Mouse (Mus musculus): ENCODE results near the gene Vegfc. TPM values are rescaled to one million over a fixed set of nuclear protein-coding genes. Genes with fewer than 3 reads are reported as not detected.

Vegfc gene
- polyA plus RNA-seq, 1 experiment from 2014 or later = 5.5 TPM

GRCm38 (mm10) chr8:54089204-54089603, 11.8 kb downstream of the Vegfc start:
- WGBS = 84% methylated on average over 4 of the region's 4 CpGs
- no peak overlapping the region for H3K4me3 ChIP-seq
- H3K27me3 ChIP-seq (ENCODE audit: poor library complexity, severe bottlenecking) = no peaks in the 10 kb centered on the region
- no peaks in the 10 kb centered on the region for H3K4me1 ChIP-seq
- H3K36me3 ChIP-seq (replicated peaks) = no peaks in the 10 kb centered on the region
- no peak for DNase-seq (ENCODE audit: extremely low spot score, low spot score)
- H3K9me3 ChIP-seq = no peaks in the 10 kb centered on the region
- no peak overlapping the region for H3K27ac ChIP-seq

GRCm38 (mm10) chr8:54089901-54090300, 12.5 kb downstream of the Vegfc start:
- H3K27me3 ChIP-seq (ENCODE audit: poor library complexity, severe bottlenecking) = no peaks in the 10 kb centered on the region
- 97% methylated on average over 2 of the region's 2 CpGs for WGBS
- no peak for DNase-seq (ENCODE audit: extremely low spot score, low spot score)
- H3K9me3 ChIP-seq = no peaks in the 10 kb centered on the region
- H3K4me1 ChIP-seq = no peaks in the 10 kb centered on the region
- no peaks in the 10 kb centered on the region for H3K36me3 ChIP-seq (replicated peaks)
- no peak overlapping the region for H3K4me3 ChIP-seq
- no peak overlapping the region for H3K27ac ChIP-seq

GRCm38 (mm10) chr8:54100058-54100457, 22.7 kb downstream of the Vegfc start:
- Histone ChIP-seq H3K27ac (no peak overlapping the region), H3K4me1 (no peaks in the 10 kb centered on the region), H3K4me3 (no peak overlapping the region), H3K36me3 (replicated peaks) (no peaks in the 10 kb centered on the region), H3K9me3 (no peaks in the 10 kb centered on the region), H3K27me3 (ENCODE audit: poor library complexity, severe bottlenecking) (no peaks in the 10 kb centered on the region)
- WGBS = 69% methylated on average over 6 of the region's 6 CpGs
- DNase-seq (ENCODE audit: extremely low spot score, low spot score) = no peak

GRCm38 (mm10) chr8:54114581-54114980, 37.2 kb downstream of the Vegfc start:
- DNase-seq (ENCODE audit: extremely low spot score, low spot score) = no peak
- 65% methylated on average over 3 of the region's 3 CpGs for WGBS

GRCm38 (mm10) chr8:54120115-54120514, 42.7 kb downstream of the Vegfc start:
- H3K27me3 ChIP-seq (ENCODE audit: poor library complexity, severe bottlenecking) = no peaks in the 10 kb centered on the region
- 94% methylated on average over 7 of the region's 7 CpGs for WGBS
- no peaks in the 10 kb centered on the region for H3K36me3 ChIP-seq (replicated peaks)
- H3K27ac ChIP-seq = no peak overlapping the region
- H3K9me3 ChIP-seq = no peaks in the 10 kb centered on the region
- no peak overlapping the region for H3K4me3 ChIP-seq
- no peak for DNase-seq (ENCODE audit: extremely low spot score, low spot score)
- no peaks in the 10 kb centered on the region for H3K4me1 ChIP-seq

More at GRCm38 (mm10) chr8:54114581-54114980, 37.2 kb downstream of the Vegfc start:
- Histone ChIP-seq H3K9me3 (no peaks in the 10 kb centered on the region), H3K27me3 (ENCODE audit: poor library complexity, severe bottlenecking) (no peaks in the 10 kb centered on the region), H3K27ac (no peak overlapping the region), H3K4me3 (no peak overlapping the region), H3K4me1 (no peaks in the 10 kb centered on the region), H3K36me3 (replicated peaks) (no peaks in the 10 kb centered on the region)

GRCm38 (mm10) chr8:54121942-54122341, 44.5 kb downstream of the Vegfc start:
- Histone ChIP-seq H3K36me3 (replicated peaks) (no peaks in the 10 kb centered on the region), H3K4me1 (no peaks in the 10 kb centered on the region), H3K9me3 (no peaks in the 10 kb centered on the region), H3K27ac (no peak overlapping the region), H3K27me3 (ENCODE audit: poor library complexity, severe bottlenecking) (no peaks in the 10 kb centered on the region), H3K4me3 (no peak overlapping the region)
- no peak for DNase-seq (ENCODE audit: extremely low spot score, low spot score)
- 87% methylated on average over 3 of the region's 3 CpGs for WGBS

GRCm38 (mm10) chr8:54122345-54122744, 44.9 kb downstream of the Vegfc start:
- no peak overlapping the region for H3K4me3 ChIP-seq
- 81% methylated on average over 1 of the region's 1 CpGs for WGBS
- no peaks in the 10 kb centered on the region for H3K36me3 ChIP-seq (replicated peaks)
- H3K9me3 ChIP-seq = no peaks in the 10 kb centered on the region
- no peak for DNase-seq (ENCODE audit: extremely low spot score, low spot score)
- no peaks in the 10 kb centered on the region for H3K27me3 ChIP-seq (ENCODE audit: poor library complexity, severe bottlenecking)
- H3K27ac ChIP-seq = no peak overlapping the region
- no peaks in the 10 kb centered on the region for H3K4me1 ChIP-seq

GRCm38 (mm10) chr8:54130558-54130957, 53.2 kb downstream of the Vegfc start:
- H3K27ac ChIP-seq = no peak overlapping the region
- WGBS = 98% methylated on average over 2 of the region's 2 CpGs
- no peaks in the 10 kb centered on the region for H3K36me3 ChIP-seq (replicated peaks)
- H3K4me3 ChIP-seq = no peak overlapping the region
- DNase-seq (ENCODE audit: extremely low spot score, low spot score) = no peak
- no peaks in the 10 kb centered on the region for H3K4me1 ChIP-seq
- no peaks in the 10 kb centered on the region for H3K9me3 ChIP-seq
- H3K27me3 ChIP-seq (ENCODE audit: poor library complexity, severe bottlenecking) = no peaks in the 10 kb centered on the region

GRCm38 (mm10) chr8:54153240-54153639, 75.8 kb downstream of the Vegfc start:
- 0 out of 2 replicates have a peak, but pooled peaks cover 3% of the 10 kb centered on the region for H3K9me3 ChIP-seq
- H3K4me3 ChIP-seq = no peak overlapping the region
- 67% methylated on average over 4 of the region's 4 CpGs for WGBS
- no peak overlapping the region for H3K27ac ChIP-seq
- H3K4me1 ChIP-seq = no peaks in the 10 kb centered on the region
- no peaks in the 10 kb centered on the region for H3K27me3 ChIP-seq (ENCODE audit: poor library complexity, severe bottlenecking)
- no peaks in the 10 kb centered on the region for H3K36me3 ChIP-seq (replicated peaks)
- DNase-seq (ENCODE audit: extremely low spot score, low spot score) = peak; percentile 17

GRCm38 (mm10) chr8:54163505-54163904, 86.1 kb downstream of the Vegfc start:
- no peaks in the 10 kb centered on the region for H3K9me3 ChIP-seq
- peak; percentile 36 for DNase-seq (ENCODE audit: extremely low spot score, low spot score)
- 0 out of 2 replicates have a peak, but pooled peaks cover 3% of the 10 kb centered on the region for H3K36me3 ChIP-seq (replicated peaks)
- no peak overlapping the region for H3K4me3 ChIP-seq
- peak overlapping the region; percentile 65 for H3K27ac ChIP-seq
- H3K27me3 ChIP-seq (ENCODE audit: poor library complexity, severe bottlenecking) = no peaks in the 10 kb centered on the region
- peaks cover 7% of the 10 kb centered on the region for H3K4me1 ChIP-seq
- 41% methylated on average over 5 of the region's 5 CpGs for whole genome bisulfite sequencing

- Histone ChIP-seq H3K27ac (no peak overlapping the region), H3K27me3 (ENCODE audit: poor library complexity, severe bottlenecking) (no peaks in the 10 kb centered on the region), H3K4me1 (no peaks in the 10 kb centered on the region), H3K4me3 (no peak overlapping the region), H3K36me3 (replicated peaks) (peaks cover 23% of the 10 kb centered on the region), H3K9me3 (no peaks in the 10 kb centered on the region)
- 90% methylated on average over 2 of the region's 2 CpGs for WGBS
- DNase-seq (ENCODE audit: extremely low spot score, low spot score) = no peak
Measured at GRCm38 (mm10) chr8:54185336-54185735, 107.9 kb downstream of the Vegfc start.

- Histone ChIP-seq H3K36me3 (replicated peaks) (peaks cover 22% of the 10 kb centered on the region), H3K4me3 (no peak overlapping the region), H3K9me3 (no peaks in the 10 kb centered on the region), H3K27ac (no peak overlapping the region), H3K4me1 (no peaks in the 10 kb centered on the region), H3K27me3 (ENCODE audit: poor library complexity, severe bottlenecking) (no peaks in the 10 kb centered on the region)
- DNase-seq (ENCODE audit: extremely low spot score, low spot score) = no peak
- WGBS = 95% methylated on average over 6 of the region's 6 CpGs
Measured at GRCm38 (mm10) chr8:54185927-54186326, 108.5 kb downstream of the Vegfc start.

- H3K4me3 ChIP-seq = no peak overlapping the region
- no peaks in the 10 kb centered on the region for H3K4me1 ChIP-seq
- no peak overlapping the region for H3K27ac ChIP-seq
- no peak for DNase-seq (ENCODE audit: extremely low spot score, low spot score)
- H3K9me3 ChIP-seq = no peaks in the 10 kb centered on the region
- 75% methylated on average over 2 of the region's 2 CpGs for WGBS
- H3K27me3 ChIP-seq (ENCODE audit: poor library complexity, severe bottlenecking) = no peaks in the 10 kb centered on the region
- no peaks in the 10 kb centered on the region for H3K36me3 ChIP-seq (replicated peaks)
Measured at GRCm38 (mm10) chr8:54216250-54216649, 138.8 kb downstream of the Vegfc start.

GRCm38 (mm10) chr8:54228801-54229204, 151.4 kb downstream of the Vegfc start:
- no peak for DNase-seq (ENCODE audit: extremely low spot score, low spot score)
- Histone ChIP-seq H3K4me3 (no peak overlapping the region), H3K36me3 (replicated peaks) (no peaks in the 10 kb centered on the region), H3K27ac (no peak overlapping the region), H3K27me3 (ENCODE audit: poor library complexity, severe bottlenecking) (no peaks in the 10 kb centered on the region), H3K9me3 (no peaks in the 10 kb centered on the region), H3K4me1 (no peaks in the 10 kb centered on the region)
- WGBS = 73% methylated on average over 1 of the region's 1 CpGs
